Mouse (Mus musculus) brain, embryonic 14.5 days (tissue): Measurements from ENCODE around the gene Polr2g. TPM values are rescaled to one million over a fixed set of nuclear protein-coding genes. Genes with fewer than 3 reads are reported as not detected.

Experiments
- DNase-seq: peaks from one replicate; pipeline ENCODE4 v3.0.0-alpha.2; 2011; ENCODE audit warnings: low read depth
- CTCF ChIP-seq: fragments of 200-500 bp; IDR thresholded peaks from 2 replicates; pipeline ENCODE4 v1.5.1; 2012; ENCODE audit warnings: inconsistent platforms, mild to moderate bottlenecking, moderate library complexity, borderline replicate concordance; ENCODE audit not compliant: insufficient read depth, insufficient read length; ENCODE audit errors: extremely low read depth
- POLR2A ChIP-seq: fragments of 200-500 bp; IDR thresholded peaks from 2 replicates; pipeline ENCODE4 v1.6.1; 2012; ENCODE audit warnings: mild to moderate bottlenecking, inconsistent platforms, borderline replicate concordance; ENCODE audit not compliant: poor library complexity, insufficient read depth, insufficient read length, severe bottlenecking; ENCODE audit errors: extremely low read depth
- polyA plus RNA-seq: library from polyadenylated mRNA; depleted of rRNA; stranded (reverse); fragments of >200 nt; gene quantifications from 2 replicates; pipeline ENCODE4 v1.2.3, GENCODE M21; 2012

Gene Polr2g
- polyA plus RNA-seq, 1 experiment: 112 TPM

GRCm38 (mm10) chr19:8773409-8773808, 25.0 kb downstream of the Polr2g start:
- TF ChIP-seq POLR2A (no peak), CTCF (no peak)
- no peak for DNase-seq

GRCm38 (mm10) chr19:8772996-8773395, 25.4 kb downstream of the Polr2g start:
- TF ChIP-seq POLR2A (no peak), CTCF (no peak)
- DNase-seq: no peak

GRCm38 (mm10) chr19:8770567-8771270, 27.7 kb downstream of the Polr2g start, which contains the start of gene Tmem223:
Gene Tmem223 (plus strand): TSS chr19:8770996.
- TF ChIP-seq CTCF (no peak), POLR2A (peak; percentile 85; the same call in 1 of the 2 replicates)
- DNase-seq: peak; percentile 89

DNA sequence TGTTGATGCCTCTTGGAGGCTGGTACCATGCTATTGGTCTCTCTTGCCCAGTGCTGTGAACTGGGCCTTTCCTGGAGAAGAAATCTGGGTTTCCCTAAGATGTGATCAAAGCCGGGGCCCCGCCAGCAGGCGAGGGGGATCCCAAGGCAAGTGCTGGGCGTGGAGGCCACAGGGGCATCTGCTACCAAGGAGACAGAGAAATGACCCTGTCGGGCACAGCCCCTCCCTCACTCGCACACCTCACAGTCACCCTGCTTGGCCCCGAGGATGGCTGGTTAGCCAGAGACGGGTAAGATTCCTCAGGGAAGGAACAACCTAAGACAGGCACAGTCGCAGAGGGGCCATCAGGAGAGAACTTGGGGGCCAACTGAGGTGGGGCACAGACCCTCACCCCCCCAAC, 32.8 kb downstream of the Polr2g start:
- no peak for DNase-seq
- no peak for TF ChIP-seq POLR2A
- no peak for TF ChIP-seq CTCF

- no peak for DNase-seq
- TF ChIP-seq POLR2A (no peak), CTCF (no peak)
Observed at GRCm38 (mm10) chr19:8763276-8763675, 35.1 kb downstream of the Polr2g start.

DNA sequence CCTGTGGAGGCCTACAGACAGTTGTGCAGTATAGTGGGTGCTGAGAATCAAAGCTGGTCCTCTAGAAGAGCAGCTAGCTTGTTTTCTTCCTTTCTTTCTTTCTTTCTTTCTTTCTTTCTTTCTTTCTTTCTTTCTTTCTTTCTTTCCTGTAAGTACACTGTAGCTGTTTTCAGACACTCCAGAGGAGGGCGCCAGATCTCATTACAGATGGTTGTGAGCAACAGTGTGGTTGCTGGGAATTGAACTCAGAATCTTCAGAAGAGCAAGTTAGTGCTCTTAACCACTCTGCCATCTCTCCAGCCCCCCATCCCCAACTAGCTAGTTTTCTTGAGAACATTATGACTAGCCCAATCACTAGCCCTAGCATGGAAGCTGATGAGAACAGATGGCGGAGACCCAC, 37.6 kb downstream of the Polr2g start:
- TF ChIP-seq POLR2A: no peak
- no peak for TF ChIP-seq CTCF
- DNase-seq: no peak

GRCm38 (mm10) chr19:8758899-8759298, 39.5 kb downstream of the Polr2g start:
- no peak for TF ChIP-seq POLR2A
- no peak for DNase-seq

DNA sequence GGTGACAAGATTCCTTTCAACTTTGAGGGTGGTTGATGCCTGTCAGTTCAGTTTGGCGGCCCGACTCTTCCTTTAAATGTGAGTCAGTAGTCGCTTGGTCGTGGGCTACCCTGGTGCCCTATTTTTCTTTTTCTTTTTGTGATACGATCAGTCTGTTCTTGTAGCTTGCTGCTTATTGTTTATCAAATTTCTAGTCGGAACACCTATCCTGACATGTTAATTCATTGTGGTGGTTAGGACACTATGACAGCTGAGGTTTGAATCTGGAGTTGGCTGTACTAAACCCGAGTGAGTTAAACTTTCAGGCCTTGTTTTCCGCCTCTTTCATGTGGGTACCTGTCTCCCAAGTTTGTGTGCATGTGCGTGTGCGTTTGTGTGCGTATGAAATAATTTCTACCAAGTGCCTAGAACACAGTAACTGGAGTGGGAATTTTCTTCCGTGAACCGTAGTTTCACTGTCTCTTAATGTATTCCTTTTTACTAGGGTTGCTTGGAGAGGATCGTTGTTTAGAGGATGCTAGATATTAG, 40.8 kb downstream of the Polr2g start:
- TF ChIP-seq CTCF (no peak), POLR2A (no peak)
- DNase-seq: no peak

- DNase-seq: peak; percentile 97
- TF ChIP-seq POLR2A: peak; percentile 75
- no peak for TF ChIP-seq CTCF
Observed at GRCm38 (mm10) chr19:8756635-8757387, 41.6 kb downstream of the Polr2g start, which contains the start of gene Nxf1. Gene Nxf1 (plus strand): TSS chr19:8757073.

- DNase-seq: no peak
- TF ChIP-seq CTCF (no peak), POLR2A (no peak)
Observed at GRCm38 (mm10) chr19:8755652-8756051, 42.7 kb downstream of the Polr2g start.

GRCm38 (mm10) chr19:8747368-8747767, 51.0 kb downstream of the Polr2g start:
- DNase-seq: no peak
- TF ChIP-seq CTCF (no peak), POLR2A (no peak)
